Mouse (Mus musculus) C2C12 (cell line): ENCODE measurements around the gene Pomt2. TPM values are rescaled to one million over a fixed set of nuclear protein-coding genes. Genes with fewer than 3 reads are reported as not detected.

Source experiments
- H3K27me3 ChIP-seq: one replicate; pipeline ENCODE4 v1.6.1; 2011; ENCODE audit not compliant: control insufficient read depth, insufficient read depth, insufficient read length
- H3K36me3 ChIP-seq: one replicate; pipeline ENCODE4 v1.6.1; 2011; ENCODE audit not compliant: control insufficient read depth, insufficient read depth
- H3K4me3 ChIP-seq: one replicate; pipeline ENCODE4 v1.5.1; 2011; ENCODE audit warnings: mild to moderate bottlenecking, control low read depth; ENCODE audit not compliant: poor library complexity, insufficient read depth, severe bottlenecking
- H3K79me2 ChIP-seq: one replicate; pipeline ENCODE4 v1.6.1; 2011; ENCODE audit not compliant: control insufficient read depth, insufficient read depth
- H3K79me3 ChIP-seq: one replicate; pipeline ENCODE4 v1.6.1; 2011; ENCODE audit warnings: low read depth, control low read depth
- H3ac ChIP-seq: one replicate; pipeline ENCODE3; 2011; ENCODE audit warnings: low read depth; ENCODE audit not compliant: control insufficient read depth, insufficient read length
- CEBPB ChIP-seq: IDR thresholded peaks from one replicate; pipeline ENCODE4 v1.6.1; 2011; ENCODE audit warnings: low read depth, mild to moderate bottlenecking, control low read depth, moderate library complexity
- CTCF ChIP-seq: IDR thresholded peaks from one replicate; pipeline ENCODE4 v1.5.1; 2011; ENCODE audit not compliant: control insufficient read depth, insufficient read depth, insufficient read length
- FOSL1 ChIP-seq: IDR thresholded peaks from one replicate; pipeline ENCODE4 v1.8.0; 2011; ENCODE audit warnings: mild to moderate bottlenecking, low read length; ENCODE audit not compliant: poor library complexity, insufficient read depth, severe bottlenecking
- MAX ChIP-seq: IDR thresholded peaks from one replicate; pipeline ENCODE4 v1.6.1; 2011; ENCODE audit warnings: mild to moderate bottlenecking, control low read depth
- MYOD1 ChIP-seq: IDR thresholded peaks from one replicate; pipeline ENCODE4 v1.6.1; 2011; ENCODE audit warnings: low read depth; ENCODE audit not compliant: control insufficient read depth, insufficient read length
- MYOG ChIP-seq: IDR thresholded peaks from one replicate; pipeline ENCODE4 v1.6.1; 2011; ENCODE audit not compliant: control insufficient read depth, insufficient read length; ENCODE audit errors: extremely low read depth
- USF1 ChIP-seq: IDR thresholded peaks from one replicate; pipeline ENCODE4 v1.6.1; 2011; ENCODE audit warnings: low read depth, mild to moderate bottlenecking, control low read depth, moderate library complexity
- polyA plus RNA-seq: library from polyadenylated mRNA; unstranded; fragments of >200 nt; fragmentation: generic; extraction: Trizol; gene quantifications from one replicate; pipeline ENCODE4 v1.2.1, GENCODE M21; 2012; ENCODE audit warnings: missing spikeins

The Pomt2 gene
- polyA plus RNA-seq, 1 experiment, result 9.8 TPM

- Histone ChIP-seq H3K36me3 (no peaks in the 10 kb centered on the region), H3K27me3 (peaks cover 33% of the 10 kb centered on the region), H3K79me3 (no peaks in the 10 kb centered on the region), H3K79me2 (no peaks in the 10 kb centered on the region), H3K4me3 (no peak overlapping the region), H3ac (no peak overlapping the region)
- no peak for TF ChIP-seq CTCF
- no peak for TF ChIP-seq MYOD1
- no peak for TF ChIP-seq USF1
- TF ChIP-seq MYOG, result no peak
These were observed 59.4 kb downstream of the Pomt2 start for GRCm38 (mm10) chr12:87088331-87088730.

GRCm38 (mm10) chr12:87087236-87087635, 60.5 kb downstream of the Pomt2 start:
- H3ac ChIP-seq, result no peak overlapping the region
- TF ChIP-seq FOSL1 (no peak), CEBPB (no peak), MYOG (no peak), MAX (no peak), CTCF (no peak), USF1 (no peak), MYOD1 (no peak)
- no peaks in the 10 kb centered on the region for H3K36me3 ChIP-seq
- H3K4me3 ChIP-seq, result no peak overlapping the region
- peaks cover 38% of the 10 kb centered on the region for H3K27me3 ChIP-seq
- no peaks in the 10 kb centered on the region for H3K79me3 ChIP-seq
- no peaks in the 10 kb centered on the region for H3K79me2 ChIP-seq

GRCm38 (mm10) chr12:87082797-87083196, 65.0 kb downstream of the Pomt2 start:
- Histone ChIP-seq H3K79me2 (no peaks in the 10 kb centered on the region), H3K27me3 (peaks cover 40% of the 10 kb centered on the region), H3K36me3 (no peaks in the 10 kb centered on the region), H3ac (no peak overlapping the region), H3K79me3 (no peaks in the 10 kb centered on the region), H3K4me3 (no peak overlapping the region)
- TF ChIP-seq USF1 (no peak), CEBPB (no peak), FOSL1 (no peak), MYOG (no peak), CTCF (no peak), MAX (no peak), MYOD1 (no peak)

GRCm38 (mm10) chr12:87076610-87077009, 71.2 kb downstream of the Pomt2 start:
- Histone ChIP-seq H3K79me2 (no peaks in the 10 kb centered on the region), H3K4me3 (no peak overlapping the region), H3ac (no peak overlapping the region), H3K36me3 (no peaks in the 10 kb centered on the region), H3K27me3 (peaks cover 14% of the 10 kb centered on the region), H3K79me3 (no peaks in the 10 kb centered on the region)
- no peak for TF ChIP-seq MYOD1
- no peak for TF ChIP-seq MAX

GRCm38 (mm10) chr12:87070520-87070919, 77.2 kb downstream of the Pomt2 start:
- H3K36me3 ChIP-seq, result no peaks in the 10 kb centered on the region
- no peaks in the 10 kb centered on the region for H3K79me3 ChIP-seq
- no peaks in the 10 kb centered on the region for H3K79me2 ChIP-seq
- no peak overlapping the region for H3K4me3 ChIP-seq
- TF ChIP-seq FOSL1, result no peak
- TF ChIP-seq MYOD1, result no peak
- TF ChIP-seq MAX, result no peak
- TF ChIP-seq MYOG, result no peak
- TF ChIP-seq CTCF, result no peak
- TF ChIP-seq USF1, result no peak
- TF ChIP-seq CEBPB, result no peak
- peaks cover 41% of the 10 kb centered on the region for H3K27me3 ChIP-seq
- H3ac ChIP-seq, result no peak overlapping the region

GRCm38 (mm10) chr12:87066429-87066828, 81.3 kb downstream of the Pomt2 start:
- Histone ChIP-seq H3ac (no peak overlapping the region), H3K36me3 (no peaks in the 10 kb centered on the region), H3K79me3 (no peaks in the 10 kb centered on the region), H3K27me3 (peaks cover 57% of the 10 kb centered on the region), H3K79me2 (no peaks in the 10 kb centered on the region), H3K4me3 (no peak overlapping the region)
- no peak for TF ChIP-seq FOSL1
- no peak for TF ChIP-seq CEBPB
- TF ChIP-seq USF1, result no peak
- no peak for TF ChIP-seq MAX
- TF ChIP-seq MYOD1, result no peak
- no peak for TF ChIP-seq CTCF
- no peak for TF ChIP-seq MYOG
